Mouse (Mus musculus) olfactory bulb, adult 2 months (tissue): ENCODE data around the gene Itga2.

Experiments
- CTCF ChIP-seq: fragments of 200-500 bp; IDR thresholded peaks from 2 replicates; pipeline ENCODE4 v1.5.1; 2012; ENCODE audit warnings: low read depth, mild to moderate bottlenecking, low read length, moderate library complexity; ENCODE audit not compliant: insufficient read depth
- POLR2A ChIP-seq: fragments of 200-500 bp; IDR thresholded peaks from 2 replicates; pipeline ENCODE4 v1.6.1; 2012; ENCODE audit warnings: mild to moderate bottlenecking, low read depth, low read length, moderate library complexity; ENCODE audit not compliant: insufficient read depth

GRCm38 (mm10) chr13:114914559-114914958 lies 17.3 kb downstream of the Itga2 start:
- TF ChIP-seq POLR2A (no peak), CTCF (no peak)
